Mouse (Mus musculus) CD4-positive, CD25-positive, alpha-beta regulatory T cell, adult 4 months (primary cell): ENCODE data around the gene Als2cl. TPM values are rescaled to one million over a fixed set of nuclear protein-coding genes. Genes with fewer than 3 reads are reported as not detected.

ENCODE experiments used
- ATAC-seq: one replicate; pipeline ENCODE4 v1.8.0; 2017
- polyA plus RNA-seq, 2 experiments: library from polyadenylated mRNA; unstranded; fragments of 100-300 nt; shearing (Covaris generic); gene quantifications; one replicate each; pipeline ENCODE4 v1.2.1; 2017

The Als2cl gene
- polyA plus RNA-seq, 2 experiments from 2014 or later = 17.4 to 29.4 TPM

DNA sequence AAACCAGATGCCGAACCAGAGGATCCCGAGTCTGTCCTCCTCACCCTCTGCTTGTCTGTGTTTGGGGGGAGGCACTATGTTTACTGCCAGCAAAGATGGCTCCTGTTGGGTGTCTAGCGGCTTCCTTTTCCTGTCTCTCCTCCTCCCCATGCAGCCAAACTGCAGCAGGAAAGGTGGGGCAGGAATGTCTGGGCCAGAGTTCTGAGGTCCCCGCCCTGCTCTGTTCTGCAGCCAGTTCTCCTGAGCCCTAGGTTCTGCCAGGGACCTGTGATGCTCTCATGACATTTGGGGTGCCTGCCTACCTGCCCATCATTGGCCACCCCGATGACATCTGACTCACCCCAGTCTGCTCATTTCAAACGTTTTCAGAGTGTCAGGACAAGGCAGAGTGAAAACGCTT is 2.3 kb downstream of the Als2cl start:
- no peak for ATAC-seq

DNA sequence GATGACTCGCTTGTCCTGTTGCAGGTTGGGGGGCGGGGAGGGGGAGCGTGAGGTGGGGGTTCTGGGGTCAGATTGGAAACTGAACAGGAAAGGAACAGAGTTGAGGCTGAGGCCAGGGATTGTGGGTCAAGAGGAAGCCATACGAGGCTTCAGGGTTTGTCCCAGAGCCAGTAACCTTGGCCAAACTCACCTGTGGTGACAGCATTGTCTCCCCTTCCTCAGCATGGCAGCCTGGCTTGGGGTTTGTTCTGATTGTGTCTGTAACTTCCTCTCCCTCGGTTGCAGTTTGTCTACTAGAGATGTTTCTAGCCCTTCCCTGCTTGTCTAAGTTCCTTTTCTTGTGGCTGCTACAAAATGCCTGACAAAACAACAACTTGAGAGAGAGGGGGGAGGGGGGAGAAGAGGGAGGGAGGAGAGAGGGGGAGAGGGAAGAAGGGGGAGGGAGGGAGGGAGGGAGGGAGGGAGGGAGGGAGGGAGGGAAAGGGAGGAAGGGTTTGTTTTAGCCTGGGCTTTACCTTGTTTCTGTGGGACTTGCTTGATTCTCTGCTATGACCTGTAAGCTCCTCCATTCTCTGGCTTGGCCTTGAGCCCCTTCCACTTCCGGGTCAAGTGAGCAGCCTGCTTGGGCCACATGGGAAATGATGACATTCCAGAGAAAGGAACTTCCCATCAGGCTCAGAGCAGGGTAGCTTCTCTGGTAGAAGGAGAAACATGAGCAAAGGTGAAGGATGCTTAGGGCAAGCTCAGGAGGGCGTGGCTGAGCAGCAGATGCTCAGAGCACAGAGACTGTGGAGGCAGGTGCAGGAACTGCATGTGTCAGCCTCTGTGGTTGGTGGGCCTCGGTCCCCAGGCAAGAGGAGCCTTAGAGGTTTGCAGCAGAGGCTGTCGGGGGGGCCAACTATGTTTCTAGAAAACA is 8.0 kb downstream of the Als2cl start:
- no peak for ATAC-seq

- no peak for ATAC-seq
Measured at GRCm38 (mm10) chr9:110888935-110889334, 9.3 kb downstream of the Als2cl start.

- no peak for ATAC-seq
Measured at GRCm38 (mm10) chr9:110890026-110890783, 10.5 kb downstream of the Als2cl start.

- ATAC-seq = no peak
Measured at GRCm38 (mm10) chr9:110891077-110891828, 11.6 kb downstream of the Als2cl start.

DNA sequence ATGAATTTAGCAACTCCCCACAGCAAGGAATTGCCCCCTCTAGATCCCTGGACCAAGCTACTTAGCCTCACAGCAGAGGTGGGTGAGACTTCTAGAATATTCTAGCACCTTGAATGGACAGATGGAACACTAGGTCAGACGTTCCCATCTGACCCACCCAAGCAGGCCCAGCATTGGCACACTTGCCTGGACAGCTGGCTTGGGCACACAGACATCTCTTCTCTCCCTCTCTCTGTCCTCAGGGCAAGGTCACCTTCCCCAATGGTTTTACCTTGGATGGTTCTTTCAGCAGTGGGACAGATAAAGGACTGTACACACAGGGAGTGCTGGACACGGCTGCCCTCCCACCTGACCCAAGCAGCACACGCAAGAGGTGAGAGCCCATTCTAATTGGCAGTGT is 12.9 kb downstream of the Als2cl start:
- no peak for ATAC-seq

DNA sequence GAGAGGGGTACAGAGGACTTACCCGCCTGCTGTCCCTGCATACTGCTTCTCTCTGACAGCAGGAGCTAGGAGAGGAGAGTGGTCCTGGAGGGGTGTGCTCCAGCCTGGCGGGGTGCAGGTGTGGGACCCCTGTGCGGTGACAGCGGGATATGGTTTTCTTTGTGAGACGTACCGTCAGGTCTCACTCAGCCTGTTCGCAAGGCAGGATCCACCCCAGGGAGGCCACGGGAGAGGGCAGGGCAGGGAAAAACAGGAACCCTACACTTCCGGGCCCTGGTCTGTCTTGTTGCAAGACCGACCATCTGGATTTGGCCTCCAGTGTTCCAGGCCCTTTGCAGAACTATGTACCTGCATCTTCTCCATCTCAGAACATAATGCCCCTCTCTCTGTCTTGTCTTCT is 13.8 kb downstream of the Als2cl start:
- no peak for ATAC-seq

GRCm38 (mm10) chr9:110895507-110895906 is 15.8 kb downstream of the Als2cl start:
- no peak for ATAC-seq

DNA sequence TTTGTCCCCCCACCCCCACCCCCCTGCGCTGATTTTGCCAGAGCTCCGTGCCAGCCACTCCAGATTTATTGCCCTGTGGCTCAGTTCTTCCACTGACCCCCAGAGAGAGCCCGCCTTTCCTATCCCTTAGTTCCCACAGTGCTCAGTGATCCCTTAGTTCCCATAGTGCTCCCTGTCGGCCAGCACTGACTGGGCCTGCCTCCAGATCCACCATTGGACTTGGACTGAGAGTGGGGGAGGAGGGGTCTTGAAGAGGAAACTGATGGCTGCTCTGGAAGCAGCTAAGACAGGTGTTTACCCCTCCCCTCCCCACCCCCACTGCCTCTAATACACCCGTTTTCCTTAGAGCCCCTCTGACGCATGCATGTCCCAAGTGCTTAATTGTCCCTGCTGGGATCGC is 16.3 kb downstream of the Als2cl start:
- ATAC-seq = no peak

- ATAC-seq = peak; percentile 91
Measured at GRCm38 (mm10) chr9:110896595-110896994, 16.9 kb downstream of the Als2cl start.

DNA sequence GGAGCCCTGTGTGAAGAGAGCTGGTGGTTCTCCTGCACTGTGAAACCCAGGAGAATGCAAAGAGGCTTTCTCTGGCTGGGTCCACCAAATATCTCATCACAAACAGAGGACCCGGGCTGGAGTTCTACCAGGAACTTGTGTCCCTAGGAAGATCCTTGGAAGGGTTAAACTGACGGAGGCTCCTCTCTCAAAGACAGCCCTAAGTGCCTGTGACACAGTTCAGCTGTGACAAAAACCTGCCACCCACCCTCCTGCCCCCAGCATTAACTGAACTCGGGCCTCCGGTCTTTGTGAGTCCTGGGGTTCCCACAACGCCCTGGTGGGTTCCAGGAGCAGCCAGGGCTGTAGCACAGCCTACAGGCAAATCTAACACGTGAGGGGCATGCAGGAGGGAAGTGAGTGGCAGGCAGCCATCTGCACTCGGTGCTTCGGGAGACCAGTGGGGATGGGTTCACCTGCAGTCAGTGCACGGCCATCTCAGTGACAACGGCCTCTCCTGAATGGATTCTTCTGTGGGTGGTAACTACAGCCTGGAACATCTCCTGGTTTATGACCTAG is 19.9 kb downstream of the Als2cl start:
- no peak for ATAC-seq

GRCm38 (mm10) chr9:110901204-110901603 is 21.5 kb downstream of the Als2cl start:
- ATAC-seq = no peak

DNA sequence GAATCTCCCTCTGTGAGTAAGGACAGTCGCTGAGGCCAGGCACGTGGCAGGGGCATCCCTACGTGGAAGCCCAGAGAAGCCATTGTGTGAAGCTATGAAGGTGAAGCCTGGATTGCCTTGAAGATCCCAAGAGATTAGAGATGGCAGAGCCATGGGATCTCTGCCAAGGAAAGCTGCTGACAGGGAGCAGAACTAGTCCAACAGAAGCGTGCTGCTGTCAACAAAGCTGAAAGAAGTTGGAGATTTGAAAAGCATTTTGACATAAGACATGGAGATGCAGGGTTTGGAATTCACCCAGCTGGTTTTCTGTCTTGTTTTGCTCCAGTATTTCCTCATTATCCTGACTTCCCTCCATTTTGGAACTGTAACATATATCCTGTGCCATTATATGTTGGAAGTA is 22.6 kb downstream of the Als2cl start:
- no peak for ATAC-seq

DNA sequence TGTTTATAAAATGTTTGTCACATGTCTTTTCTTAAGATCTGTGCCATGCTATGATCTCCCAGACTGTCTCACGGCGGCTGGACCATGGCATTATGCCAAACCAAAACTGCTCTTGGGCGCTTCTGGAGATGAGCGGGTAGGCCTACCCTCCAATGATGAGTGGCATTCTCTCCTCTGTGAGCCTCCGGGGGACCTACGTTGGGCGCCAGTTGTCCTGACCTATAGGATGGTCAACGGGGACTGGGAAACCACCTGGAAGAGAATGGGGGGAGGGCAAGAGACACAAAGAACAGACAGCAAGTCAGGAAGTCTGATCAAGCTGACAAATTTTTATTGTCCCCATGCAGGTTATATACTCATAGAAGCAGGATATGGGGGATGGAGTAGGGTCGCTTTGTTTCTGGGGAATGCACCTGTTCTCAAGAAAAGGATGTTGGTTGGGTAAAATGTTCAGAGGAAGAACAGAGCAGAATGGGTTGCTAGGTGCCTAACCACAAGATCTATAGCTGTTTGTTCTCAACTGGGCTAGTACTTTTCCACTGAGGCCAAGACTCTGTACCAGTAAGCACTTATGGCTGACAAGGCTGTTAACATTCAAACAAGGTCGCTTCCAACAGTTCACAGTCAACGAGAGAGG is 27.6 kb downstream of the Als2cl start:
- peak; percentile 98 for ATAC-seq

GRCm38 (mm10) chr9:110907838-110908630 is 28.4 kb downstream of the Als2cl start:
- ATAC-seq = no peak

GRCm38 (mm10) chr9:110908631-110909016 is 29.0 kb downstream of the Als2cl start:
- ATAC-seq = no peak

DNA sequence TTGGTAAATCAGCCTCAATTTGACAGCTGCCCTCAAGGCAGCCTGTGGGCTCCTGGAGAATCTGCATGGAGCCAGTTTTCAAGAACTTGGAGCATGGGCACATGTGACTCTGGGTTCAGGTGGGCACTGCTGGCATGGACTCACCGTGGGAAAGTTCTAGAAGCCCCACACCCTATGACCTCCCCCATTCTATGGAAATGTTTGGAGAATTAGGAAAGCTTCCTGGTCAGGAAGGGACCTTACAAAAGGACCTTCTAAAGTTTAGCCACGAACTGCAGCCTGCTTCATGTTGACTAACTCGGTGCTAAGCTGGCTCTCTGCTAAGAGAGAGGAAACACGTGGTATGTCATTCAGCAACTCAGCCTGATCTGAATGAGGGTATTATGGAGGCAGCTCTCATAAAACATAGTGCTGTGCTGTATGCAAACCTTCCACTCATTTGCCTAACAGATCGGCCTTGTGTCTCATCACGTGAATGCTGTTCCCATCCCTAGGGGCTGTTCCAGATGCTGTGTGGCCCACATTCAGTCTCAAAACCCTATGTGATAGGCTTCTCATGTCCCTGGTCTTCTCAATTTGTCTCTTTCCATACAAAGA is 29.8 kb downstream of the Als2cl start:
- peak; percentile 44 for ATAC-seq

DNA sequence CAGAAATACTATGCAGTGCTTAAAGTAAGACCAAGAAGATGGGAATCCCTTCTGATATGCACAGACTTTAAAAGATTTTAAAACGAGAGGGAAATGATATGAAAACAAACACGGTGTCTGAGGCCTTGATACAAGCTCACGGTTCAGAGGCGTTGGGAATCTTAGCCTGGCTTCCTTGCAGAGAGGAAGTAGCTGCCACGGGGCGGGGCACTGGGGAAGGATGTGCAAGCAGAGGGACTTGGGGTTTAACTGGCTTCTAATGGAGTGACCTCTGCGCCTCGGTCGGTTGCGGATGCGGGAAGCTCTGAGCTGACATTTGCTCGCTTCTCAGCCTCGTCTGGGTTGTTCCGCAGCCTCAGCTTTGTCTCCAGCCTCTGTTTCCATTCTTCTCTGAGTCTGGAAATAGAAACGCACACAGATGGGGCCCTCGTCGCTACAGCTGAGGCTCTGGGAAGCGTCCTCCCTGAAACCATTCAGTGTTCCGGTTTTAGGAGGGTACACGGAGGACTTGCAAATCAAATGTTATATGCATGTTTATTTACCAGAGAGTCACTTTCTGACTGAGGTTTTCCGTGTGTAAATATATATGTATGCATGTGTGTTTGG is 35.1 kb downstream of the Als2cl start:
- ATAC-seq = no peak

GRCm38 (mm10) chr9:110915466-110915865 is 35.8 kb downstream of the Als2cl start:
- no peak for ATAC-seq

DNA sequence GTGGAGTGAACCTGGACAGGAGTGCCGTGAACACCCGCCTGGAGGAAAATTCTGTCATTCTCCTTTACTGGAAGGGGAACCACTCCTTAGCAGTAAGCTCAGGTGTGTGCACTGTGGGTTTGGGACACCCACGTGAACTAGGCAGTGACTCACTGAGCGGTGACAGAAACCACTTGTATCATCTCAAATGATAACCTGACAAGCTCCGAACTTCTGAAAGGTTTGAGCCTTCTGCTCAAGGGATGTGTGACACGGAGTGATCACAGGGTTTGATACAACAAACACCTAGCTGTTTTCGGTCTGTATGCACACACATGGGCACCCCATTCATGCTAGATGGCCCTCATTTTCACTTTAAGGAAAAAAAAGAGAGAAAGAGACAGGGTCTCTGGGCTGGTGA is 37.1 kb downstream of the Als2cl start, which contains the start of gene Fam240a:
Fam240a (minus strand) TSS at position 76 of the 400 bp plus-strand sequence.
- peak; percentile 60 for ATAC-seq
